Mouse (Mus musculus) embryonic facial prominence, embryonic 12.5 days (tissue): ENCODE measurements at regions not wholly inside any gene's neighbourhood (a gene's known extent, or its start where the extent isn't known, plus 50 kb on each side); places are given as distances from the start of the nearest gene placed in this dataset.

Experiments used
- ATAC-seq: fragments of 200-750 bp; cut with Nextera tagmentation; 2 replicates; pipeline ENCODE4 v1.8.0; 2017; ENCODE audit not compliant: insufficient number of reproducible peaks, insufficient read depth, low FRiP score, low TSS enrichment
- H3K27ac ChIP-seq: fragments of 300-500 bp; sonication (generic); 2 replicates; pipeline ENCODE4 v1.5.1; 2016; ENCODE audit warnings: mild to moderate bottlenecking
- H3K27me3 ChIP-seq: fragments of 300-500 bp; sonication (generic); 2 replicates; pipeline ENCODE4 v1.6.1; 2016; ENCODE audit warnings: mild to moderate bottlenecking, moderate library complexity
- H3K36me3 ChIP-seq: fragments of 300-500 bp; sonication (generic); 2 replicates; pipeline ENCODE4 v1.6.1; 2016; ENCODE audit warnings: mild to moderate bottlenecking
- H3K4me1 ChIP-seq: fragments of 300-500 bp; sonication (generic); 2 replicates; pipeline ENCODE4 v1.6.1; 2016
- H3K4me2 ChIP-seq: fragments of 300-500 bp; sonication (generic); replicated peaks from 2 replicates; pipeline ENCODE4 v1.6.1; 2016; ENCODE audit warnings: mild to moderate bottlenecking, moderate library complexity
- H3K4me3 ChIP-seq: fragments of 300-500 bp; sonication (generic); 2 replicates; pipeline ENCODE4 v1.5.1; 2016; ENCODE audit warnings: mild to moderate bottlenecking
- H3K9ac ChIP-seq: fragments of 300-500 bp; sonication (generic); 2 replicates; pipeline ENCODE4 v1.6.1; 2016; ENCODE audit warnings: mild to moderate bottlenecking, moderate library complexity
- H3K9me3 ChIP-seq: fragments of 300-500 bp; sonication (generic); 2 replicates; pipeline ENCODE4 v1.6.1; 2016; ENCODE audit warnings: mild to moderate bottlenecking, moderate library complexity
- WGBS: fragments of 180-500 bp; shearing (Covaris S2); methylation state at CpG from one replicate; pipeline ENCODE4 v1.1.7; 2016; 5-methylcytosine and 5-hydroxymethylcytosine counted together

GRCm38 (mm10) chr16:86765974-86766373 is 588.0 kb upstream of the N6amt1 start:
- Histone ChIP-seq H3K4me3 (no peak overlapping the region), H3K4me1 (0 out of 2 replicates have a peak, but pooled peaks cover 7% of the 10 kb centered on the region), H3K27ac (0 out of 2 replicates have a peak overlapping the region, but pooled peaks have one; percentile 4), H3K36me3 (no peaks in the 10 kb centered on the region), H3K9ac (no peak overlapping the region), H3K4me2 (no peak overlapping the region), H3K27me3 (no peaks in the 10 kb centered on the region), H3K9me3 (no peaks in the 10 kb centered on the region)
- ATAC-seq = no peak
- WGBS = 53% methylated on average over 8 of the region's 8 CpGs

- WGBS = 52% methylated on average over 5 of the region's 5 CpGs
- no peak overlapping the region for H3K4me3 ChIP-seq
- ATAC-seq = peak; percentile 67; the same call in 1 of the 2 replicates
- H3K9me3 ChIP-seq = no peaks in the 10 kb centered on the region
- H3K36me3 ChIP-seq = no peaks in the 10 kb centered on the region
- H3K9ac ChIP-seq = no peak overlapping the region
- H3K4me2 ChIP-seq = no peak overlapping the region
- H3K27me3 ChIP-seq = no peaks in the 10 kb centered on the region
- no peak overlapping the region for H3K27ac ChIP-seq
- no peaks in the 10 kb centered on the region for H3K4me1 ChIP-seq
Measured at GRCm38 (mm10) chr16:86741236-86741635, 612.7 kb upstream of the N6amt1 start.

GRCm38 (mm10) chr16:86718982-86719771 is 634.8 kb upstream of the N6amt1 start:
- 50% methylated on average over 5 of the region's 5 CpGs for WGBS
- H3K4me3 ChIP-seq = no peak overlapping the region
- no peak overlapping the region for H3K4me2 ChIP-seq
- no peaks in the 10 kb centered on the region for H3K4me1 ChIP-seq
- ATAC-seq = no peak
- H3K36me3 ChIP-seq = no peaks in the 10 kb centered on the region
- H3K27ac ChIP-seq = no peak overlapping the region
- H3K27me3 ChIP-seq = no peaks in the 10 kb centered on the region
- no peaks in the 10 kb centered on the region for H3K9me3 ChIP-seq
- H3K9ac ChIP-seq = no peak overlapping the region

- Histone ChIP-seq H3K4me3 (no peak overlapping the region), H3K27me3 (no peaks in the 10 kb centered on the region), H3K4me1 (no peaks in the 10 kb centered on the region), H3K9ac (no peak overlapping the region), H3K27ac (no peak overlapping the region), H3K36me3 (no peaks in the 10 kb centered on the region), H3K9me3 (no peaks in the 10 kb centered on the region), H3K4me2 (no peak overlapping the region)
- 78% methylated on average over 7 of the region's 7 CpGs for WGBS
- no peak for ATAC-seq
Measured at GRCm38 (mm10) chr16:86718353-86718752, 635.6 kb upstream of the N6amt1 start.

GRCm38 (mm10) chr16:86701700-86702099 is 652.3 kb upstream of the N6amt1 start:
- H3K27me3 ChIP-seq = no peaks in the 10 kb centered on the region
- H3K4me2 ChIP-seq = no peak overlapping the region
- no peak overlapping the region for H3K9ac ChIP-seq
- H3K36me3 ChIP-seq = no peaks in the 10 kb centered on the region
- no peak overlapping the region for H3K4me3 ChIP-seq
- ATAC-seq = no peak
- no peaks in the 10 kb centered on the region for H3K4me1 ChIP-seq
- WGBS = 38% methylated on average over 4 of the region's 4 CpGs
- H3K9me3 ChIP-seq = no peaks in the 10 kb centered on the region
- no peak overlapping the region for H3K27ac ChIP-seq

GRCm38 (mm10) chr16:86694497-86694896 is 659.5 kb upstream of the N6amt1 start:
- Histone ChIP-seq H3K4me3 (no peak overlapping the region), H3K4me2 (no peak overlapping the region), H3K27ac (no peak overlapping the region), H3K9ac (no peak overlapping the region), H3K27me3 (no peaks in the 10 kb centered on the region), H3K4me1 (0 out of 2 replicates have a peak, but pooled peaks cover 3% of the 10 kb centered on the region), H3K9me3 (no peaks in the 10 kb centered on the region), H3K36me3 (no peaks in the 10 kb centered on the region)
- no peak for ATAC-seq
- WGBS = 18% methylated on average over 3 of the region's 3 CpGs

- no peak for ATAC-seq
- H3K9ac ChIP-seq = no peak overlapping the region
- H3K4me2 ChIP-seq = no peak overlapping the region
- H3K27me3 ChIP-seq = no peaks in the 10 kb centered on the region
- WGBS = 41% methylated on average over 3 of the region's 3 CpGs
- no peak overlapping the region for H3K27ac ChIP-seq
- H3K4me1 ChIP-seq = no peaks in the 10 kb centered on the region
- H3K9me3 ChIP-seq = no peaks in the 10 kb centered on the region
- no peak overlapping the region for H3K4me3 ChIP-seq
- H3K36me3 ChIP-seq = no peaks in the 10 kb centered on the region
Measured at GRCm38 (mm10) chr16:86659154-86659553, 694.8 kb upstream of the N6amt1 start.

- 81% methylated on average over 5 of the region's 5 CpGs for WGBS
- H3K9ac ChIP-seq = no peak overlapping the region
Measured at GRCm38 (mm10) chr16:86647316-86647715, 706.7 kb upstream of the N6amt1 start.

GRCm38 (mm10) chr16:86646753-86647152 is 707.2 kb upstream of the N6amt1 start:
- Histone ChIP-seq H3K9ac (no peak overlapping the region), H3K27me3 (no peaks in the 10 kb centered on the region), H3K36me3 (no peaks in the 10 kb centered on the region), H3K9me3 (no peaks in the 10 kb centered on the region), H3K4me3 (no peak overlapping the region), H3K4me1 (no peaks in the 10 kb centered on the region), H3K27ac (no peak overlapping the region), H3K4me2 (no peak overlapping the region)
- 53% methylated on average over 2 of the region's 2 CpGs for WGBS
- no peak for ATAC-seq

More at GRCm38 (mm10) chr16:86647316-86647715, 706.7 kb upstream of the N6amt1 start:
- no peak for ATAC-seq
- Histone ChIP-seq H3K4me1 (no peaks in the 10 kb centered on the region), H3K36me3 (no peaks in the 10 kb centered on the region), H3K27ac (no peak overlapping the region), H3K4me3 (no peak overlapping the region), H3K4me2 (no peak overlapping the region), H3K9me3 (no peaks in the 10 kb centered on the region), H3K27me3 (no peaks in the 10 kb centered on the region)

- Histone ChIP-seq H3K4me2 (no peak overlapping the region), H3K9ac (no peak overlapping the region), H3K27ac (no peak overlapping the region), H3K36me3 (no peaks in the 10 kb centered on the region), H3K4me3 (no peak overlapping the region), H3K4me1 (no peaks in the 10 kb centered on the region), H3K27me3 (no peaks in the 10 kb centered on the region), H3K9me3 (no peaks in the 10 kb centered on the region)
- ATAC-seq = no peak
- 89% methylated on average over 1 of the region's 1 CpGs for WGBS
Measured at GRCm38 (mm10) chr16:86645436-86645835, 708.5 kb upstream of the N6amt1 start.

GRCm38 (mm10) chr16:86644912-86645312 is 709.1 kb upstream of the N6amt1 start:
- ATAC-seq = no peak
- no peak overlapping the region for H3K27ac ChIP-seq
- H3K4me1 ChIP-seq = no peaks in the 10 kb centered on the region
- no peak overlapping the region for H3K9ac ChIP-seq
- 31% methylated on average over 2 of the region's 2 CpGs for WGBS
- no peaks in the 10 kb centered on the region for H3K36me3 ChIP-seq
- no peak overlapping the region for H3K4me3 ChIP-seq
- H3K27me3 ChIP-seq = no peaks in the 10 kb centered on the region
- H3K4me2 ChIP-seq = no peak overlapping the region
- H3K9me3 ChIP-seq = no peaks in the 10 kb centered on the region

GRCm38 (mm10) chr16:86604166-86604565 is 702.5 kb upstream of the Adamts5 start:
- Histone ChIP-seq H3K4me2 (no peak overlapping the region), H3K4me1 (no peaks in the 10 kb centered on the region), H3K36me3 (no peaks in the 10 kb centered on the region), H3K9me3 (no peaks in the 10 kb centered on the region), H3K9ac (no peak overlapping the region), H3K27me3 (no peaks in the 10 kb centered on the region), H3K4me3 (no peak overlapping the region), H3K27ac (no peak overlapping the region)
- WGBS = 84% methylated on average over 7 of the region's 7 CpGs
- ATAC-seq = no peak
